Mouse (Mus musculus) erythroblast, embryonic 14.5 days (primary cell): ENCODE results near the gene Mapre1.

Experiments used
- GATA1 ChIP-seq: IDR thresholded peaks from 2 replicates; pipeline ENCODE4 v1.6.1; 2012; ENCODE audit warnings: low read length, inconsistent platforms, mixed read lengths
- TAL1 ChIP-seq: IDR thresholded peaks from 3 replicates; pipeline ENCODE4 v1.6.1; 2012; ENCODE audit warnings: low read length, inconsistent platforms, mixed read lengths

- TF ChIP-seq TAL1 (no peak), GATA1 (no peak)
These were observed 28.4 kb upstream of the Mapre1 start for GRCm38 (mm10) chr2:153712646-153713091.
